Mouse (Mus musculus) neural tube, embryonic 12.5 days (tissue): ENCODE data around the gene March8. TPM values are rescaled to one million over a fixed set of nuclear protein-coding genes. Genes with fewer than 3 reads are reported as not detected.

Source experiments
- ATAC-seq: fragments of 200-750 bp; cut with Nextera tagmentation; 2 replicates; pipeline ENCODE4 v1.8.0; 2017; ENCODE audit warnings: low read depth, mild to moderate bottlenecking, moderate TSS enrichment, moderate library complexity; ENCODE audit not compliant: low FRiP score
- H3K27ac ChIP-seq: fragments of 300-500 bp; sonication (generic); 2 replicates; pipeline ENCODE4 v1.5.1; 2016
- H3K27me3 ChIP-seq: fragments of 300-500 bp; sonication (generic); replicated peaks from 2 replicates; pipeline ENCODE4 v1.6.1; 2016; ENCODE audit warnings: mild to moderate bottlenecking
- H3K36me3 ChIP-seq: fragments of 300-500 bp; sonication (generic); 2 replicates; pipeline ENCODE4 v1.6.1; 2016; ENCODE audit warnings: mild to moderate bottlenecking
- H3K4me1 ChIP-seq: fragments of 300-500 bp; sonication (generic); 2 replicates; pipeline ENCODE4 v1.6.1; 2016
- H3K4me2 ChIP-seq: fragments of 300-500 bp; sonication (generic); replicated peaks from 2 replicates; pipeline ENCODE4 v1.6.1; 2016; ENCODE audit warnings: mild to moderate bottlenecking
- H3K4me3 ChIP-seq: fragments of 300-500 bp; sonication (generic); 2 replicates; pipeline ENCODE4 v1.5.1; 2016
- H3K9ac ChIP-seq: fragments of 300-500 bp; sonication (generic); 2 replicates; pipeline ENCODE4 v1.6.1; 2016; ENCODE audit warnings: mild to moderate bottlenecking
- H3K9me3 ChIP-seq: fragments of 300-500 bp; sonication (generic); 2 replicates; pipeline ENCODE4 v1.6.1; 2016; ENCODE audit warnings: mild to moderate bottlenecking
- WGBS: fragments of 180-500 bp; shearing (Covaris S2); methylation state at CpG from one replicate; pipeline ENCODE4 v1.1.7; 2016; 5-methylcytosine and 5-hydroxymethylcytosine counted together
- polyA plus RNA-seq: library from polyadenylated mRNA; unstranded; fragments of >200 nt; fragmentation: Nextera tagmentation; extraction: Ambion mirVana; gene quantifications from 2 replicates; pipeline ENCODE4 v1.2.1, GENCODE M21; 2016

March8 gene
- polyA plus RNA-seq, result 58.2 and 65.6 TPM in 2 replicates

- Histone ChIP-seq H3K9me3 (no peaks in the 10 kb centered on the region), H3K9ac (peak within 1 kb of the TSS; percentile 88), H3K27me3 (no peaks in the 10 kb centered on the region; the same call in none of the 2 replicates), H3K27ac (no peak within 1 kb of the TSS), H3K4me1 (peaks cover 12% of the 10 kb centered on the region), H3K4me3 (peak within 1 kb of the TSS; percentile 97), H3K36me3 (no peaks in the 10 kb centered on the region), H3K4me2 (peak within 1 kb of the TSS; percentile 70)
- ATAC-seq, result peak; percentile 96
- WGBS, result under 1% methylated on average over 75 of the region's 75 CpGs
Observed at GRCm38 (mm10) chr6:116337835-116338501, at the start of gene March8. March8 (plus strand) TSS chr6:116338024.

- Histone ChIP-seq H3K4me2 (no peak overlapping the region), H3K36me3 (no peaks in the 10 kb centered on the region), H3K4me3 (no peak overlapping the region), H3K9me3 (no peaks in the 10 kb centered on the region), H3K27ac (no peak overlapping the region), H3K9ac (no peak overlapping the region), H3K27me3 (no peaks in the 10 kb centered on the region), H3K4me1 (no peaks in the 10 kb centered on the region)
- WGBS, result 86% methylated on average over 2 of the region's 2 CpGs
- no peak for ATAC-seq
Observed at GRCm38 (mm10) chr6:116311411-116311810, 26.4 kb upstream of the March8 start.

DNA sequence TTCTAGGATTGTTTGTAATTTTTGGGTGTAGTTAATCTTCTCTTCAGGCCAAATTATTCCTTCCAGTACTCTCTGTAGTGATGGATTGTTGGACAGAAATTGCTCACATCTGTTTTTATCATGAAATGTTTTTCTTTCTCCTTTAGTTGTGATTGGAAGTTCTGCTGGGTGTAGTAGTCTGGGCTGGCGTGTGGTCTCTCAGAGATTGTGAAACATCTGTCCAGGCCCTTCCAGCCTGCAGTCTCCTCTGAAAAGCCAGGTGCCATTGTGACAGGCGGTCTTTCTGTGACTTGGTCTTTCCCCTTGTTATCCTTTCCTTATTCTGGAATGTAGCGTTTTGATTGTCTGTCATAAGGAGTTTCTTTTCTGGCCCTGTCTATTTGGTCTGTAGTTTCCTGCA is 18.6 kb upstream of the March8 start:
- H3K36me3 ChIP-seq, result no peaks in the 10 kb centered on the region
- no peaks in the 10 kb centered on the region for H3K4me1 ChIP-seq
- ATAC-seq, result no peak
- no peak overlapping the region for H3K4me3 ChIP-seq
- H3K27me3 ChIP-seq, result no peaks in the 10 kb centered on the region
- 87% methylated on average over 3 of the region's 3 CpGs for WGBS
- H3K9me3 ChIP-seq, result no peaks in the 10 kb centered on the region
- no peak overlapping the region for H3K27ac ChIP-seq
- no peak overlapping the region for H3K9ac ChIP-seq
- no peak overlapping the region for H3K4me2 ChIP-seq

- ATAC-seq, result no peak
- no peaks in the 10 kb centered on the region for H3K9me3 ChIP-seq
- no peak overlapping the region for H3K9ac ChIP-seq
- H3K4me1 ChIP-seq, result no peaks in the 10 kb centered on the region
- no peak overlapping the region for H3K4me3 ChIP-seq
- WGBS, result 93% methylated on average over 3 of the region's 3 CpGs
- H3K27me3 ChIP-seq, result no peaks in the 10 kb centered on the region
- no peak overlapping the region for H3K27ac ChIP-seq
- H3K36me3 ChIP-seq, result no peaks in the 10 kb centered on the region
- no peak overlapping the region for H3K4me2 ChIP-seq
Observed at GRCm38 (mm10) chr6:116326641-116327040, 11.2 kb upstream of the March8 start.

- WGBS, result 81% methylated on average over 2 of the region's 2 CpGs
- Histone ChIP-seq H3K27me3 (no peaks in the 10 kb centered on the region; the same call in 1 of the 2 replicates), H3K4me1 (no peaks in the 10 kb centered on the region), H3K36me3 (no peaks in the 10 kb centered on the region), H3K9me3 (no peaks in the 10 kb centered on the region), H3K4me2 (no peak overlapping the region), H3K4me3 (no peak overlapping the region), H3K9ac (no peak overlapping the region), H3K27ac (no peak overlapping the region)
- ATAC-seq, result no peak
Observed at GRCm38 (mm10) chr6:116331396-116331795, 6.4 kb upstream of the March8 start.

DNA sequence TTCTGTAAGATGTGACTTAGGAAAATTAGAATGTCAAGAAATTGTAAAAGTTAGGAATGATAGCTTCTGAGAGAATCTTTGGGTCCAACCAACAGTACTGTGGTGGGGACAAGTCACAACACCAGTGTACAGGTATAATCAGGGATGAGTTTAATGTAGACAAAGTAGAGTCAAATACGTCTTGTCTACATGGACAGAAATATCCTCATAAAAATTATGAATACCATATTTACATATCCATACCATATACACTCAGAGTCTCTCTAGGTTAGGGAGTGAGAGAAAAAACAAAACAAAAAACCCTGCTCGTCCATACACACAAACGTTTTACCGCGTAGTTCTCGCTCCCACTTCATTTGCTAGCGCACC is 374 bp upstream of the March8 start:
- Histone ChIP-seq H3K27me3 (no peaks in the 10 kb centered on the region; the same call in none of the 2 replicates), H3K4me1 (peaks cover 12% of the 10 kb centered on the region), H3K27ac (no peak overlapping the region), H3K9me3 (no peaks in the 10 kb centered on the region), H3K9ac (peak overlapping the region; percentile 88), H3K36me3 (no peaks in the 10 kb centered on the region), H3K4me2 (peak overlapping the region; percentile 70), H3K4me3 (peak overlapping the region; percentile 97)
- WGBS, result 3% methylated on average over 7 of the region's 7 CpGs
- ATAC-seq, result peak; percentile 45

- Histone ChIP-seq H3K36me3 (no peaks in the 10 kb centered on the region), H3K27ac (no peak overlapping the region), H3K9ac (peak overlapping the region; percentile 88), H3K4me1 (peaks cover 12% of the 10 kb centered on the region), H3K27me3 (no peaks in the 10 kb centered on the region; the same call in none of the 2 replicates), H3K4me2 (peak overlapping the region; percentile 70), H3K4me3 (peak overlapping the region; percentile 97), H3K9me3 (no peaks in the 10 kb centered on the region)
- no peak for ATAC-seq
- 8% methylated on average over 8 of the region's 8 CpGs for WGBS
Observed at GRCm38 (mm10) chr6:116338520-116338919, 696 bp downstream of the March8 start.

DNA sequence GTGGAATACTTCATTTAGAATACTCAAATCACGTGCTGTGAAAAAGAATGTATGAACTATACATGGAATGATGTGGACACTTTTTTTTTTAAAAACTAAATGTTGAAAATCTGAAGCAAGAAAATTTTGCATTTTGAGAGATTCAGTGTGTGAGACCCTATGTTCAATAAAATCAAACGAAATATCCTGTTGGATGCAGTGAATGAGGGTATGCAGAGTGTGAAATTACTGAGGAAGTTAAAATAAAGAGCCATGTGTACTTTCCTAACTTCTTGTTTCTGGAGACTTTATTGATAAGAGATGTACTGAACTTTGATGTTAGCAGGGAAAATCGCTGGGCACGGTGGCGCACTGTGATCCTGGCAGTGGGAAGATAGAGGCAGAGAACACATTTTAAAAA is 1.3 kb downstream of the March8 start:
- Histone ChIP-seq H3K4me3 (no peak overlapping the region), H3K27me3 (no peaks in the 10 kb centered on the region; the same call in none of the 2 replicates), H3K9ac (no peak overlapping the region), H3K4me2 (peak overlapping the region; percentile 70), H3K9me3 (no peaks in the 10 kb centered on the region), H3K4me1 (peaks cover 12% of the 10 kb centered on the region), H3K27ac (no peak overlapping the region), H3K36me3 (no peaks in the 10 kb centered on the region)
- no peak for ATAC-seq
- WGBS, result 85% methylated on average over 5 of the region's 5 CpGs

GRCm38 (mm10) chr6:116340521-116340920 is 2.7 kb downstream of the March8 start:
- H3K27me3 ChIP-seq, result no peaks in the 10 kb centered on the region; the same call in 1 of the 2 replicates
- H3K9me3 ChIP-seq, result no peaks in the 10 kb centered on the region
- no peak overlapping the region for H3K9ac ChIP-seq
- H3K4me1 ChIP-seq, result peaks cover 12% of the 10 kb centered on the region
- ATAC-seq, result no peak
- H3K27ac ChIP-seq, result no peak overlapping the region
- 84% methylated on average over 1 of the region's 1 CpGs for WGBS
- H3K4me2 ChIP-seq, result no peak overlapping the region; the same call in 1 of the 2 replicates
- no peak overlapping the region for H3K4me3 ChIP-seq
- H3K36me3 ChIP-seq, result no peaks in the 10 kb centered on the region

DNA sequence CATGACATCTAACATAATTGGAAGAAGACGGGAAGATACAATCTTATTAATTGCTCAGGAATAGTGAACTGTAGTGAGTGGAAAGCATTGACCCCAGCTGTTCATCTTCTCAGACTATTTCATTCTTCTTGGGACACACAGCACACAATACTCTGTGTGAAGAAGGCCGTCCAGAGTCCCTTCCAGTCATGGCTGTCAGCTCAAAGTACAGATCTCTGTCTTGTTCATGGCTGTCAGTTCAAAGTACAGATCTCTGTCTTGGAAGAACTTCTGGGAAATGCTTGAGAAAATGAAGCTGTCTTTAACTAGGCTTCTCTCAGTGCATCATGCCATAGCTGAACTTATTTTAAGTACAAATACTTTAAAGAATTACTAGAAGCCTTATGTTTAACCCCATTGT is 10.1 kb downstream of the March8 start:
- no peak overlapping the region for H3K4me3 ChIP-seq
- no peaks in the 10 kb centered on the region for H3K27me3 ChIP-seq
- no peaks in the 10 kb centered on the region for H3K36me3 ChIP-seq
- no peaks in the 10 kb centered on the region for H3K9me3 ChIP-seq
- 84% methylated on average over 2 of the region's 2 CpGs for WGBS
- H3K4me2 ChIP-seq, result no peak overlapping the region
- no peak overlapping the region for H3K27ac ChIP-seq
- no peaks in the 10 kb centered on the region for H3K4me1 ChIP-seq
- no peak overlapping the region for H3K9ac ChIP-seq
- ATAC-seq, result no peak

GRCm38 (mm10) chr6:116349997-116350396 is 12.2 kb downstream of the March8 start:
- WGBS, result 80% methylated on average over 3 of the region's 3 CpGs
- Histone ChIP-seq H3K36me3 (no peaks in the 10 kb centered on the region), H3K4me3 (no peak overlapping the region), H3K27me3 (no peaks in the 10 kb centered on the region), H3K4me2 (no peak overlapping the region), H3K9me3 (no peaks in the 10 kb centered on the region), H3K27ac (no peak overlapping the region), H3K4me1 (no peaks in the 10 kb centered on the region), H3K9ac (no peak overlapping the region)
- no peak for ATAC-seq

GRCm38 (mm10) chr6:116350643-116351042 is 12.8 kb downstream of the March8 start:
- ATAC-seq, result no peak
- H3K27ac ChIP-seq, result no peak overlapping the region
- H3K27me3 ChIP-seq, result no peaks in the 10 kb centered on the region
- no peak overlapping the region for H3K4me2 ChIP-seq
- no peaks in the 10 kb centered on the region for H3K4me1 ChIP-seq
- no peaks in the 10 kb centered on the region for H3K9me3 ChIP-seq
- H3K36me3 ChIP-seq, result no peaks in the 10 kb centered on the region
- no peak overlapping the region for H3K4me3 ChIP-seq
- no peak overlapping the region for H3K9ac ChIP-seq
- 88% methylated on average over 6 of the region's 6 CpGs for WGBS

DNA sequence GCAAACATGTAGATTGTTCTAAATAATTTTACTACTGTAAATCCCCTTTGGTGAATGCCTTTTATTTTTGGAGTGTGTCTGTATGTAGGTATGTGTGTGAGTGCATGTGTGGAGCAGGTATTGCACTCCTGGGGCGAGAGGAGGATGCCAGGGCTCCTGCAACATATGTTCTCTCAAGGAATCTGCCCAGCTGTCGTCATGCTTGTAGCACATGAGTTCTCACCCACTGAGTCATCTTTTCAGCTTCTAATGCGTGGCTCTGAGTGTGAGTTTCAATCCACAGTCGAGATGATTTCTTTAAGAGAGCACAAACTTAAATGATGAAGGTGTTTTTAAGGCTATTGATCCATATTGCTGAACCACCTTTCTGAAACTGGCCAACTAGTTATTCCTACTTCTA is 13.7 kb downstream of the March8 start:
- no peak overlapping the region for H3K9ac ChIP-seq
- H3K36me3 ChIP-seq, result no peaks in the 10 kb centered on the region
- no peak for ATAC-seq
- no peaks in the 10 kb centered on the region for H3K27me3 ChIP-seq
- no peaks in the 10 kb centered on the region for H3K4me1 ChIP-seq
- H3K9me3 ChIP-seq, result no peaks in the 10 kb centered on the region
- no peak overlapping the region for H3K4me3 ChIP-seq
- H3K4me2 ChIP-seq, result no peak overlapping the region
- H3K27ac ChIP-seq, result no peak overlapping the region
- 82% methylated on average over 4 of the region's 4 CpGs for WGBS
